Mouse (Mus musculus): ENCODE results near the gene Stxbp3. TPM values are rescaled to one million over a fixed set of nuclear protein-coding genes. Genes with fewer than 3 reads are reported as not detected.

Stxbp3 gene
- polyA plus RNA-seq, 1 experiment: 12.3 TPM

GRCm38 (mm10) chr3:108810747-108811263 lies 29.5 kb downstream of the Stxbp3 start:
- H3K36me3 ChIP-seq (ENCODE audit: control insufficient read depth, insufficient read depth): peaks cover 38% of the 10 kb centered on the region
- no peak for TF ChIP-seq FOSL1 (IDR thresholded peaks at IDR 0.05; ENCODE audit: insufficient read depth, low read length, poor library complexity, severe bottlenecking)
- no peak for TF ChIP-seq USF1 (IDR thresholded peaks at IDR 0.05; ENCODE audit: low read depth)
- no peak for TF ChIP-seq CTCF (IDR thresholded peaks at IDR 0.05; ENCODE audit: control insufficient read depth, insufficient read depth, insufficient read length)
- TF ChIP-seq MYOD1 (IDR thresholded peaks at IDR 0.05; ENCODE audit: control insufficient read depth, insufficient read length, low read depth): no peak
- TF ChIP-seq CEBPB (IDR thresholded peaks at IDR 0.05; ENCODE audit: low read depth): no peak
- TF ChIP-seq MAX (IDR thresholded peaks at IDR 0.05): no peak
- TF ChIP-seq MYOG (IDR thresholded peaks at IDR 0.05; ENCODE audit: control insufficient read depth, extremely low read depth, insufficient read length): no peak
- no peak overlapping the region for H3K4me3 ChIP-seq (ENCODE audit: insufficient read depth, poor library complexity, severe bottlenecking)
- H3K27me3 ChIP-seq (ENCODE audit: control insufficient read depth, insufficient read depth, insufficient read length): no peaks in the 10 kb centered on the region
- H3ac ChIP-seq (ENCODE audit: control insufficient read depth, insufficient read length, low read depth): no peak overlapping the region
- no peaks in the 10 kb centered on the region for H3K79me2 ChIP-seq (ENCODE audit: control insufficient read depth, insufficient read depth)
- H3K79me3 ChIP-seq (ENCODE audit: low read depth): peaks cover 3% of the 10 kb centered on the region

- Histone ChIP-seq H3K79me2 (ENCODE audit: control insufficient read depth, insufficient read depth) (no peaks in the 10 kb centered on the region), H3K27me3 (ENCODE audit: control insufficient read depth, insufficient read depth, insufficient read length) (no peaks in the 10 kb centered on the region), H3K4me3 (ENCODE audit: insufficient read depth, poor library complexity, severe bottlenecking) (no peak overlapping the region), H3ac (ENCODE audit: control insufficient read depth, insufficient read length, low read depth) (no peak overlapping the region), H3K79me3 (ENCODE audit: low read depth) (no peaks in the 10 kb centered on the region), H3K36me3 (ENCODE audit: control insufficient read depth, insufficient read depth) (peaks cover 59% of the 10 kb centered on the region)
- TF ChIP-seq MYOG (IDR thresholded peaks at IDR 0.05; ENCODE audit: control insufficient read depth, extremely low read depth, insufficient read length) (no peak), USF1 (IDR thresholded peaks at IDR 0.05; ENCODE audit: low read depth) (no peak), MYOD1 (IDR thresholded peaks at IDR 0.05; ENCODE audit: control insufficient read depth, insufficient read length, low read depth) (no peak)
Measured at GRCm38 (mm10) chr3:108805622-108806021, 34.7 kb downstream of the Stxbp3 start.

GRCm38 (mm10) chr3:108798375-108798774 lies 42.0 kb downstream of the Stxbp3 start:
- H3K79me2 ChIP-seq (ENCODE audit: control insufficient read depth, insufficient read depth): no peaks in the 10 kb centered on the region
- H3K36me3 ChIP-seq (ENCODE audit: control insufficient read depth, insufficient read depth): peaks cover 98% of the 10 kb centered on the region

GRCm38 (mm10) chr3:108797723-108798122 lies 42.6 kb downstream of the Stxbp3 start:
- Histone ChIP-seq H3ac (ENCODE audit: control insufficient read depth, insufficient read length, low read depth) (no peak overlapping the region), H3K4me3 (ENCODE audit: insufficient read depth, poor library complexity, severe bottlenecking) (no peak overlapping the region), H3K36me3 (ENCODE audit: control insufficient read depth, insufficient read depth) (peaks cover 95% of the 10 kb centered on the region), H3K79me3 (ENCODE audit: low read depth) (no peaks in the 10 kb centered on the region), H3K27me3 (ENCODE audit: control insufficient read depth, insufficient read depth, insufficient read length) (no peaks in the 10 kb centered on the region), H3K79me2 (ENCODE audit: control insufficient read depth, insufficient read depth) (no peaks in the 10 kb centered on the region)
- TF ChIP-seq MAX (IDR thresholded peaks at IDR 0.05): no peak
- TF ChIP-seq USF1 (IDR thresholded peaks at IDR 0.05; ENCODE audit: low read depth): no peak
- TF ChIP-seq FOSL1 (IDR thresholded peaks at IDR 0.05; ENCODE audit: insufficient read depth, low read length, poor library complexity, severe bottlenecking): no peak
- TF ChIP-seq CTCF (IDR thresholded peaks at IDR 0.05; ENCODE audit: control insufficient read depth, insufficient read depth, insufficient read length): no peak
- TF ChIP-seq CEBPB (IDR thresholded peaks at IDR 0.05; ENCODE audit: low read depth): no peak
- no peak for TF ChIP-seq MYOD1 (IDR thresholded peaks at IDR 0.05; ENCODE audit: control insufficient read depth, insufficient read length, low read depth)
- TF ChIP-seq MYOG (IDR thresholded peaks at IDR 0.05; ENCODE audit: control insufficient read depth, extremely low read depth, insufficient read length): no peak

More at GRCm38 (mm10) chr3:108798375-108798774, 42.0 kb downstream of the Stxbp3 start:
- H3ac ChIP-seq (ENCODE audit: control insufficient read depth, insufficient read length, low read depth): no peak overlapping the region
- H3K4me3 ChIP-seq (ENCODE audit: insufficient read depth, poor library complexity, severe bottlenecking): no peak overlapping the region
- H3K27me3 ChIP-seq (ENCODE audit: control insufficient read depth, insufficient read depth, insufficient read length): no peaks in the 10 kb centered on the region
- TF ChIP-seq CEBPB (IDR thresholded peaks at IDR 0.05; ENCODE audit: low read depth): no peak
- TF ChIP-seq CTCF (IDR thresholded peaks at IDR 0.05; ENCODE audit: control insufficient read depth, insufficient read depth, insufficient read length): no peak
- peak; percentile 44 for TF ChIP-seq MAX (IDR thresholded peaks at IDR 0.05)
- TF ChIP-seq MYOD1 (IDR thresholded peaks at IDR 0.05; ENCODE audit: control insufficient read depth, insufficient read length, low read depth): no peak
- no peak for TF ChIP-seq FOSL1 (IDR thresholded peaks at IDR 0.05; ENCODE audit: insufficient read depth, low read length, poor library complexity, severe bottlenecking)
- H3K79me3 ChIP-seq (ENCODE audit: low read depth): no peaks in the 10 kb centered on the region

- Histone ChIP-seq H3K36me3 (ENCODE audit: control insufficient read depth, insufficient read depth) (peaks cover 93% of the 10 kb centered on the region), H3K27me3 (ENCODE audit: control insufficient read depth, insufficient read depth, insufficient read length) (no peaks in the 10 kb centered on the region), H3K79me2 (ENCODE audit: control insufficient read depth, insufficient read depth) (no peaks in the 10 kb centered on the region), H3K4me3 (ENCODE audit: insufficient read depth, poor library complexity, severe bottlenecking) (no peak overlapping the region), H3K79me3 (ENCODE audit: low read depth) (no peaks in the 10 kb centered on the region), H3ac (ENCODE audit: control insufficient read depth, insufficient read length, low read depth) (no peak overlapping the region)
- TF ChIP-seq MYOG (IDR thresholded peaks at IDR 0.05; ENCODE audit: control insufficient read depth, extremely low read depth, insufficient read length): no peak
- TF ChIP-seq FOSL1 (IDR thresholded peaks at IDR 0.05; ENCODE audit: insufficient read depth, low read length, poor library complexity, severe bottlenecking): no peak
Measured at GRCm38 (mm10) chr3:108796386-108796785, 43.9 kb downstream of the Stxbp3 start.

GRCm38 (mm10) chr3:108795554-108796299 lies 44.6 kb downstream of the Stxbp3 start:
- TF ChIP-seq FOSL1 (IDR thresholded peaks at IDR 0.05; ENCODE audit: insufficient read depth, low read length, poor library complexity, severe bottlenecking) (no peak), CEBPB (IDR thresholded peaks at IDR 0.05; ENCODE audit: low read depth) (no peak), MAX (IDR thresholded peaks at IDR 0.05) (no peak), USF1 (IDR thresholded peaks at IDR 0.05; ENCODE audit: low read depth) (no peak), MYOG (IDR thresholded peaks at IDR 0.05; ENCODE audit: control insufficient read depth, extremely low read depth, insufficient read length) (no peak), CTCF (IDR thresholded peaks at IDR 0.05; ENCODE audit: control insufficient read depth, insufficient read depth, insufficient read length) (no peak), MYOD1 (IDR thresholded peaks at IDR 0.05; ENCODE audit: control insufficient read depth, insufficient read length, low read depth) (no peak)
- no peaks in the 10 kb centered on the region for H3K79me3 ChIP-seq (ENCODE audit: low read depth)
- H3K79me2 ChIP-seq (ENCODE audit: control insufficient read depth, insufficient read depth): no peaks in the 10 kb centered on the region
- H3K36me3 ChIP-seq (ENCODE audit: control insufficient read depth, insufficient read depth): peaks cover 86% of the 10 kb centered on the region
- no peak overlapping the region for H3ac ChIP-seq (ENCODE audit: control insufficient read depth, insufficient read length, low read depth)
- no peak overlapping the region for H3K4me3 ChIP-seq (ENCODE audit: insufficient read depth, poor library complexity, severe bottlenecking)
- H3K27me3 ChIP-seq (ENCODE audit: control insufficient read depth, insufficient read depth, insufficient read length): no peaks in the 10 kb centered on the region

Measured in C2C12 (cell line).